Mouse (Mus musculus) right cerebral cortex, postnatal 25 days (tissue): ENCODE results near the gene Selenos.

Source experiments
- DNase-seq: peaks from one replicate; pipeline ENCODE4 v3.0.0; 2022

Gene Selenos

DNA sequence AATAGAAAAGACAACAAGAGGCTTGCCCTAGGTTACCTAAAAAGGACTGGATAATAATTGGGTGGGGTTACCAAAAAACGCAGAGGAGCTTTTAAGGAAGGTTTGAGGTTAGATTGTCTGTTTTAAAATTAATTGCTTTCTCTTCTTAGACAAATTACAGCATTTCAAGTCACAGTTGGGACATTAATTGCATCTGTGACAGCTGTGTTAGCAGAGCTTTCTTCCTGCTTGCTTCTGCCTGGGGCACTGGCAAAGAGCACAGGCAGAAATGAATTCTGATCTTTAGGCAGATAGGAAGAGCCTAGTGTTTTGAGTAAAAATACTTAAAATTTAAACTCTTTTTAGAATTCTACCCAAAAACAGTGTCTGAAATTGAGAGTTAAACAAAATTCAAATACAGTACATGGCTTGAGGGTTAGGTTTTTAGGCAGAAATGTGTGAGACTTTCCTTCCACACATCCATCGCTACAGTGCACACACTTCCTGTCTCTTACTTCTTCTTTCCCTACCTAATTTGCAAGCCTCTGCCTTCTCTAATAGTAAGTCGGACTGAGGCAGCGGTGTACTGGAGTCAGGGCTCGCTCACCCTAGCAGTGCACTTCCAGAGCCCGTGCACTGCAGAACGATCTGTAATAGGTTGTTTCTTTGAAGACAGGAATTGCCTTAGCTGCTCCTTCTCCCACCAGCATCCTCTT lies 41.4 kb downstream of the Selenos start:
- DNase-seq = no peak

GRCm38 (mm10) chr7:66124551-66124968 lies 45.1 kb downstream of the Selenos start:
- no peak for DNase-seq

DNA sequence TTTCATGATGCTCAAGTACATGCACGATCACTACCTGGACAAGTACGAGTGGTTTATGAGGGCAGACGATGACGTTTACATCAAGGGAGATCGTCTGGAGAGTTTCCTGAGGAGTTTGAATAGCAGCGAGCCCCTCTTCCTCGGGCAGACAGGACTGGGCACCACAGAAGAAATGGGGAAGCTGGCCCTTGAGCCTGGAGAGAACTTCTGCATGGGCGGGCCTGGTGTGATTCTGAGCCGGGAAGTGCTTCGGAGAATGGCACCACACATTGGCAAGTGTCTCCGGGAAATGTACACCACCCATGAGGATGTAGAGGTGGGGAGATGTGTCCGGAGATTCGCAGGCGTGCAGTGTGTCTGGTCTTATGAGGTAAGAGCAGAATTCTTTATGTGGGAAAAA lies 45.9 kb downstream of the Selenos start:
- DNase-seq = no peak

GRCm38 (mm10) chr7:66127951-66128645 lies 48.6 kb downstream of the Selenos start:
- no peak for DNase-seq

- DNase-seq = no peak
Measured at GRCm38 (mm10) chr7:66128857-66129256, 49.4 kb downstream of the Selenos start.

DNA sequence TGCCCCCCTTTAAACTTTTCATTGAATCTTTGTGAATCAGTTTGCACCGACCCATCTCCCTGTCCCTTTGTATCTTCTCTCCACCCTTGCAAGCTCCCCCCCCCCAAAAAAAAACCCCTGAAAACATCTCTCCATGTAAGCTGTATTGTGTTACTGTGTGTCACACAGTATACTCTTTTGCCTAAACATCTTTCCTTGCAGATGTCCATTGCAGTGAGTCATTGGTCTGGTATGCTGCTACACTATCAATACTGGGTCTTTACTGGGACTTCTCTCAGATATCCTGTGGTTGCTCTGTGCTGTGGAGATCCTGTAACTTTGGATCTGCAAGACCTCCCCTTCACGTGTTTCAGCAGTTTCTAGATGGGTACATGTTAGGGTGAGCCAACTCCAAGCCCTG lies 50.8 kb downstream of the Selenos start:
- DNase-seq = no peak

- no peak for DNase-seq
Measured at GRCm38 (mm10) chr7:66131776-66132421, 52.5 kb downstream of the Selenos start.

- no peak for DNase-seq
Measured at GRCm38 (mm10) chr7:66134154-66134553, 54.7 kb downstream of the Selenos start.

GRCm38 (mm10) chr7:66135644-66136043 lies 56.2 kb downstream of the Selenos start:
- DNase-seq = no peak

- no peak for DNase-seq
Measured at GRCm38 (mm10) chr7:66136187-66136586, 56.7 kb downstream of the Selenos start.

GRCm38 (mm10) chr7:66137309-66137708 lies 57.9 kb downstream of the Selenos start:
- no peak for DNase-seq

GRCm38 (mm10) chr7:66138301-66138700 lies 58.9 kb downstream of the Selenos start:
- no peak for DNase-seq

DNA sequence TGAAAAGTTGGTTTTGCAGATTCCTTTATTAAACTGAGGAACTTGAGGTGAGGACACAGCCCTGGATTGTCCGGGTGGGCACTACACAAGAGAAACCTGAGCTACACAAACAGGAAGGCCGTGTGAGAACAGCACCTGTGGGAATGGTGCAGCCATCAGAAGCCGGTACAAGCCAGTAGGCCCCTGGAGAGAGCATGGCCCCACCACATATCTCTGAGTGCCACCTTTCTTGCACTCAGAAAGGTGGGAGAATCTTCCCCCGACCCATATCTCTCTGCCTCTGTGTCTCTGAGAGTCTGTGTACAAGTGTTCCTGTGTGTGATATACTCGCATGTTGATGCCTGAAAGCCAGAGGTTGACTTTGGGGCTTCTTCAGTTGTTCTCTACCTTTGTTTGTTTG lies 59.4 kb downstream of the Selenos start:
- no peak for DNase-seq
